Mouse (Mus musculus) urinary bladder, postnatal 14 days (tissue): ENCODE measurements around the gene Itih4.

Experiments
- DNase-seq: peaks from one replicate; pipeline ENCODE4 v3.0.0; 2021; ENCODE audit warnings: low spot score

Gene Itih4

DNA sequence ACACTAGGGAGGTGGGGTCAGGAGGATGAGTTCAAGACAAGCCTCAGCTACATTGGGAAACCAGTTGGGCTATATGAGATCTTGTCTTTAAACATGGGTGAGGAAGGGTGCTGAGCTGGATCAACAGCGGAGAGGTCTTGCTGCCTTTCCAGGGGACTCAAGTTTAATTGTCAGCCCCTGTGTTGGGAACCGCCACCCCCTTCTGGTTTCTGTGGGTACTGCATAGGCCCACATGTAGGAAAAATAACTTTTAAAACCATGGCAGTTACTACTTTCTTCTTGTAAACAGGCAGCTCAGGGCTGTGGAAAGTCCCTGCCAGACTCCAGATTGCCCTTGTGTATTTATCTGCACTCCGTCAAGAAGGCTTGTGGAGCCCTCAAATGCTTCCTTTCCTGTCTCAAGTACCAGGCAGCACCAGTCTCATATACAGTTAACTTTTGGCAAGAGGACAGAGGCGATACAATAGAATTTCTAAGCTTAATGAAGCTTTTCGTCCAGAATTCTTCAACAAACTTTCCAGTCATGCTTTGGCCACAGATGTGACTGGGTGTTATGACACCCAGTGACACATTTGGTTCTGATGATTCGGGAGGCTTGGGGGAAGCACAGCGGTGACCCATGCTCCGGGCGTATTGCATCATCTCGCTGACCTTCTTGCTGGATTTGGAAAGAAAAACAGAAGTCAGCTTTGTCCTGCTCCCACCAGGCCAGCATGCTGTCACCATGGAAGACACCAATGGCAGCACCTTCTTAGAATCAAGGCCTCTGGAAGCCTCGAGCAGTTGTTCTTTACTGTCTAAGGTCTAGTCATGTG lies 57.8 kb downstream of the Itih4 start:
- peak; percentile 72 for DNase-seq

DNA sequence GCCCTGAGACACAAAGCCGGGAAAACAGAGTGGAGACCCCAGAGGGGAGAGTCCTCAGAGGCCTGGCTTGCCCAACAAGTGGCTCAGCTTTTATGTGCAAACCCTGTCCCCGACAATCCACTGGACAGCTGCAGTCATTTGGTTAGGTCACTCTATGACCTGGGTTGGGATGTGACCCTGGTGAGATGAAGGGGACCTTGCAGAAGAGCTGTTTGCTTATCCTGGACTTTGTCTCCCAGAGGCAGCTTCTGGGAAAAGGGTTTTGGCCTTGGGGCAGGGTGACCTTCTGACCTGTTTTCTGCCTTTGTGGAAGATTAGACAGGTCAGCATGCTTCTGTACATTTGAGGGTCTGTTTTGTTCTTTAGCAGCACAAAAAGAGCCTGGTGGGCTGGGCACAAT lies 58.5 kb downstream of the Itih4 start:
- no peak for DNase-seq

DNA sequence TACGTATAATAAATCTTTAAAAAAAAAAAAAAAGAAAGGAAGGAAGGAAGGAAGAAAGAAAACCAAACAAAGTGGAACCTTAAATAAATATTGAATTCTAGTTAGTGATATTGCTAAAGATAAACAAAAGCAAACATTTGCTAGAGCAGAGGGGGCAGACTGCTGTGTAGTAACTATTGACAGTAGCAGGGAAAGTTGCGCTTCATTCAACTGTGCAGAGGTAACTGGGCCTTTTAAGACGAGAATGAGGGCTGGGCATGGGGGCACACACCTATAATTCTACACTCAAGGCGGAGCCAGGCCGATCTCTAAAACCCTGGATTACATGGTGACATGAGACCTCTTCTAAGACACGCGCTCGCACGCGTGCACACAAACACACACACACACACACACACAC lies 63.7 kb downstream of the Itih4 start:
- DNase-seq = no peak

DNA sequence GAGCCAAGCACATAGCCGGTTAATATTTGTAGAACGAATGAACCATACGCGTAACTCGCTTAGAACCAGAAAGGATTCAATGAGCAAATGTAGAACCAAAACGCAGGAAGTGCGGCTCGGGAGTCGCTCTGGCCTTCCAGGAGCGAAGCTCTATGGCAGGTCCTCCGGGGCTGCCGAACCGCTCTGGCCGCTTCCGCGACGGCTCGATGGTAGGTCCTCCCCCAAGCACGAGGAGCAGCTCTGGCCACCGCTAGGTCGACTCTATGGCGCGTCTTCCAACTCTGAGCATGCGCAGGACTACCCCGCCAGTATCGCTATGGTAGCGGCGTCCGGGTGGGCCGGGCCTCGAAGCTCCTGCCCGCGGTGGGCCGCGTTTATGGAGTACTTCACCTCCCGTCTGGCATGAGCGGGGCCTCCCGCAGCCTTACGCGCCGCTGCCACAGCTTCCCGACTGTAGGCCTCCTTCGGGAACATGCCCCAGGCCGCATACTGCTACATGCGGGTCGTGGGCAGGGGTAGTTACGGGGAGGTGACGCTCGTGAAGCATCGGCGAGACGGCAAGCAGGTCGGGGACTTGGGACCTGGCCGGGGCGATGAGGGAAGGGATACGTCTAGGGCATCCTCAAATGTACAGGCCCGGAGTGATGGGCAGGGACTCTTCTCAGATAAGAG lies 65.0 kb downstream of the Itih4 start, which contains the start of gene Nek4:
Nek4 (plus strand) TSS at position 224 of the 672 bp plus-strand sequence.
- DNase-seq = peak; percentile 95
